Mouse (Mus musculus) hindbrain, embryonic 16.5 days (tissue): ENCODE data around the gene Castor1. TPM values are rescaled to one million over a fixed set of nuclear protein-coding genes. Genes with fewer than 3 reads are reported as not detected.
A peak's percentile ranks its signal among the peaks of the same experiment; 100 is the strongest.

Source experiments
- ATAC-seq: fragments of 200-750 bp; cut with Nextera tagmentation; 2 replicates; pipeline ENCODE4 v1.8.0; 2017; ENCODE audit warnings: moderate TSS enrichment, moderate library complexity
- H3K27ac ChIP-seq: fragments of 300-500 bp; sonication (generic); 2 replicates; pipeline ENCODE4 v1.5.1; 2014; ENCODE audit warnings: low read depth, mild to moderate bottlenecking, control low read depth, low read length, moderate library complexity
- H3K27me3 ChIP-seq: fragments of 300-500 bp; sonication (generic); replicated peaks from 2 replicates; pipeline ENCODE4 v1.6.1; 2014; ENCODE audit warnings: low read length; ENCODE audit not compliant: control insufficient read depth, insufficient read depth
- H3K36me3 ChIP-seq: fragments of 300-500 bp; sonication (generic); 2 replicates; pipeline ENCODE4 v1.6.1; 2014; ENCODE audit warnings: mild to moderate bottlenecking, low read length, moderate library complexity, mixed read lengths; ENCODE audit not compliant: control insufficient read depth, insufficient read depth
- H3K4me1 ChIP-seq: fragments of 300-500 bp; sonication (generic); 2 replicates; pipeline ENCODE4 v1.6.1; 2014; ENCODE audit warnings: low read depth, low read length; ENCODE audit not compliant: control insufficient read depth, insufficient read depth
- H3K4me2 ChIP-seq: fragments of 300-500 bp; sonication (generic); 2 replicates; pipeline ENCODE4 v1.6.1; 2014; ENCODE audit warnings: mild to moderate bottlenecking, low read length, control low read depth, moderate library complexity
- H3K4me3 ChIP-seq: fragments of 300-500 bp; sonication (generic); 2 replicates; pipeline ENCODE4 v1.5.1; 2014; ENCODE audit warnings: mild to moderate bottlenecking, low read length, control low read depth, moderate library complexity
- H3K9ac ChIP-seq: fragments of 300-500 bp; sonication (generic); 2 replicates; pipeline ENCODE4 v1.6.1; 2014; ENCODE audit warnings: low read depth, mild to moderate bottlenecking, control low read depth, low read length, moderate library complexity
- H3K9me3 ChIP-seq: fragments of 300-500 bp; sonication (generic); 2 replicates; pipeline ENCODE4 v1.6.1; 2014; ENCODE audit warnings: mild to moderate bottlenecking, low read length, moderate library complexity; ENCODE audit not compliant: control insufficient read depth
- WGBS: fragments of 180-500 bp; shearing (Covaris S2); extraction: QIAGEN DNeasy Blood & Tissue Kit; methylation state at CpG from one replicate; pipeline ENCODE4 v1.1.7; 2014; 5-methylcytosine and 5-hydroxymethylcytosine counted together
- polyA plus RNA-seq: library from polyadenylated mRNA; unstranded; fragments of >200 nt; fragmentation: Nextera tagmentation; extraction: Ambion mirVana; gene quantifications from 2 replicates; pipeline ENCODE4 v1.2.1, GENCODE M21; 2015

The Castor1 gene
- polyA plus RNA-seq, 1 experiment from 2014 or later = 7.4 TPM

DNA sequence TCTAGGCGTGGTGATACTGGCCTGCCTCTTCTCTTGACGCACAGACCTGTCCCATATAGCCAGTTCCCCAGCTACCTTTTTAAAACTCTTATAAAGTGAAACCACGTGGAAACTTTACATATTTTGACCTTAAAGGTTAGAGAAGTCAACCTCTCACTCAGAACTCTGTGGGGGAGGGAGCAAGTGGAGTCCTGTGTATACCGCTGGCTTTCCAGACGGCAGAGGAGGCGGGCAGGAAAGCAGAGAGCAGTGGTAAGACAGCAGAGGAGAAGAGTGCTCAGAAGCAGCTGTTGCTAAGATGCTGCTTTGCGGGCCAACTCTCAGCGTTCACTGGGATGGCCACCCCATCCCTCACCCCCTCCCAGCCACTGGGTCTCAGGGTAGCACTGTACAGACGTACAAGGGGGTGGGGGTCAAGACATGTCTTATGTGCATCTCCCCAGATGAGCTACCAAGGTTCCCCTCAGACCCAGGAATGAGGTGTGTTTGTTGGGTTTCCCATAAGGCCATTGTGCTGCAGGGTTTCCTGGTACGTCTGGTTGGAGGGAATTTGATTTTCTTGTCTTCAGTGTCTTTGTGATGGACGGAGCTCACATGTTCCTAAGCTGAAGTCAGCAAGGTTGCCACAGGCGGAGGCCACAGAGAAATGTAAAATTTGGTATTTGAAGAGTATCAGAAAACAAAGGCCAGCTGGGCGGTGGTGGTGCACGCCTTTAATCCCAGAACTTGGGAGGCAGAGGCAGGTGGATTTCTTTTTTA lies 29.4 kb downstream of the Castor1 start:
- ATAC-seq = no peak
- no peaks in the 10 kb centered on the region for H3K27me3 ChIP-seq
- no peak overlapping the region for H3K27ac ChIP-seq
- WGBS = 77% methylated on average over 14 of the region's 14 CpGs
- H3K4me3 ChIP-seq = no peak overlapping the region
- no peaks in the 10 kb centered on the region for H3K36me3 ChIP-seq
- no peaks in the 10 kb centered on the region for H3K9me3 ChIP-seq
- no peaks in the 10 kb centered on the region for H3K4me1 ChIP-seq
- H3K9ac ChIP-seq = no peak overlapping the region
- H3K4me2 ChIP-seq = no peak overlapping the region

DNA sequence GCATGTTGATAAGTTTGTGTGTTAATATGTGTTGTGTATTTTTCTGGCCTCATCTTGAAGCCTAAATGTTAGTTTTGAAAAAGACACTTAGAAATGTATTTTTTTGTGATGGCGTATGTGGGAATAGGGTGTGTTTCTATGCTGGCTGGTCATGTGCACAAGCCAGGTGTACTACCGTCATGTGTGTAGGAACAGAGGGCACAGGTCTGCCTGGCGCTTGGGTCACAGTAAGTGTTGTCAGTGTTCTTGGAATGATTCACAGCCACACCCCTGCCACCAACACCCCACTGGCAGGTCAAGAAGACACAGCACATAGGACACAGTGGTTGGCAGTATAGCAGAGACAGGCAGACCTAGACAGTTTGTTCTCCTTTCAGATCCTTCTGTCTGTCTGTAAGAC lies 31.1 kb downstream of the Castor1 start:
- 92% methylated on average over 3 of the region's 3 CpGs for WGBS

DNA sequence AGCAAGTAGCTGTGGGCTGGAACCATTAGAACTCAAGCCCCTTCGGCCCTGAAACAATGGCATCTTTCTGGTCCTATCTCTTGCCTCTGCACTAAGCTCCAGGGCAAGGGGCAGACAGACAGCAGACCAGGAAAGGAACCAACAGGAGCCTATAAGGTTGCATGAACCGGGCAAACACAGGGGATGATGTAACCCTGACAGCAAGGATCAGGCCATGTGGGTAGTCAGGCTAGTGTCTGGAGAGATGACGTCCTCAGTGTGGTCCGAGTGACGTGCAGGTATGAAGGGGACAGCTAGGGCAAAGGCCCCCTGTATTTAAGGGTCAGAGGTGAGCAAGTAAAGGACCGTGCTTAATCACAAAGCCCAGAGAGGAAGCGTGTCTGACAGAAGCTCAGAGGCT lies 32.3 kb downstream of the Castor1 start:
- Histone ChIP-seq H3K4me2 (no peak overlapping the region), H3K27ac (no peak overlapping the region), H3K9ac (no peak overlapping the region), H3K4me3 (no peak overlapping the region), H3K36me3 (no peaks in the 10 kb centered on the region), H3K4me1 (no peaks in the 10 kb centered on the region), H3K27me3 (no peaks in the 10 kb centered on the region), H3K9me3 (no peaks in the 10 kb centered on the region)
- WGBS = 84% methylated on average over 7 of the region's 7 CpGs
- no peak for ATAC-seq

More for the DNA sequence above, 31.1 kb downstream of the Castor1 start:
- H3K27ac ChIP-seq = no peak overlapping the region
- no peaks in the 10 kb centered on the region for H3K27me3 ChIP-seq
- no peaks in the 10 kb centered on the region for H3K4me1 ChIP-seq
- H3K4me3 ChIP-seq = no peak overlapping the region
- no peak overlapping the region for H3K4me2 ChIP-seq
- no peaks in the 10 kb centered on the region for H3K9me3 ChIP-seq
- no peaks in the 10 kb centered on the region for H3K36me3 ChIP-seq
- no peak overlapping the region for H3K9ac ChIP-seq
- no peak for ATAC-seq

DNA sequence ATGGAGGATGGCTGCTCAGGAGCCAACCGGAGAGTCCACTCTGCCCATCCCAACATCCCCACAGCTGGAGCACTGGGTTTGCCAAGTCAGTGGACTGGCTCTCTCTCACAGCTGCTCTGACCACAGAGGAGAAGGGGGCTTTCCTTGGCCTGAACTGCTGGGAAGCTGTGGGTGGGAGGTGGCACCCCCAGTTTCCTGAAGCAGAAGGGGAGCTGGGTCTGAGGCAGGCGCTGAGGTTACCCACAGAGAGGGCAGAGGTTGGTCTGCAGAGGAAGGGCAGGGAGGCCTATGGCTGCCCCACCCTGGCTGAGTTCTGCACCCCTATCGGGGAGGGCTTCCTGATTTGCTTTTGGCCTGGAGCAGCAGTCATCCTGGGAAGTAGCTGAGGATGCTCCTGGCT lies 33.4 kb downstream of the Castor1 start:
- H3K9me3 ChIP-seq = no peaks in the 10 kb centered on the region
- H3K36me3 ChIP-seq = no peaks in the 10 kb centered on the region
- no peak overlapping the region for H3K9ac ChIP-seq
- H3K4me2 ChIP-seq = no peak overlapping the region
- H3K4me3 ChIP-seq = no peak overlapping the region
- no peaks in the 10 kb centered on the region for H3K4me1 ChIP-seq
- no peak overlapping the region for H3K27ac ChIP-seq
- no peak for ATAC-seq
- WGBS = 76% methylated on average over 3 of the region's 3 CpGs
- H3K27me3 ChIP-seq = no peaks in the 10 kb centered on the region

DNA sequence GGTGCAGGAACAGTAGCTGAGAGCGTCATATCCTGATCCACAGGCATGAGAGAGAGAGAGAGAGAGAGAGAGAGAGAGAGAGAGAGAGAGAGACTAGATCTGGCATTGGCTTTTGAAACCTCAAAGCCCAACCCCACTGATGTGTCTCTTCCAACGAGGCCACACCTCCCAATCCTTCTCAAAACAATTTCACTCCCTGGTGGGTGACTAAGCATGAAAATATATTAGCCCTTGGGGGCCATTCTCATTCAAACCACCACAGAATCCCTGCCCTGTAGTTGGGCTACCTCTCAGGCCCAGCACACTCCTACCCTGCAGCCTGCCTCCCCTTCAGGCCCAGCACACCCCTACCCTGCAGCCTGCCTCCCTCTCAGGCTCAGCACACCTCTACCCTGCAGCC lies 34.9 kb downstream of the Castor1 start:
- Histone ChIP-seq H3K4me1 (no peaks in the 10 kb centered on the region), H3K4me3 (no peak overlapping the region), H3K36me3 (no peaks in the 10 kb centered on the region), H3K9ac (no peak overlapping the region), H3K9me3 (no peaks in the 10 kb centered on the region), H3K4me2 (no peak overlapping the region), H3K27me3 (no peaks in the 10 kb centered on the region), H3K27ac (no peak overlapping the region)
- WGBS = 38% methylated on average over 2 of the region's 2 CpGs
- no peak for ATAC-seq

DNA sequence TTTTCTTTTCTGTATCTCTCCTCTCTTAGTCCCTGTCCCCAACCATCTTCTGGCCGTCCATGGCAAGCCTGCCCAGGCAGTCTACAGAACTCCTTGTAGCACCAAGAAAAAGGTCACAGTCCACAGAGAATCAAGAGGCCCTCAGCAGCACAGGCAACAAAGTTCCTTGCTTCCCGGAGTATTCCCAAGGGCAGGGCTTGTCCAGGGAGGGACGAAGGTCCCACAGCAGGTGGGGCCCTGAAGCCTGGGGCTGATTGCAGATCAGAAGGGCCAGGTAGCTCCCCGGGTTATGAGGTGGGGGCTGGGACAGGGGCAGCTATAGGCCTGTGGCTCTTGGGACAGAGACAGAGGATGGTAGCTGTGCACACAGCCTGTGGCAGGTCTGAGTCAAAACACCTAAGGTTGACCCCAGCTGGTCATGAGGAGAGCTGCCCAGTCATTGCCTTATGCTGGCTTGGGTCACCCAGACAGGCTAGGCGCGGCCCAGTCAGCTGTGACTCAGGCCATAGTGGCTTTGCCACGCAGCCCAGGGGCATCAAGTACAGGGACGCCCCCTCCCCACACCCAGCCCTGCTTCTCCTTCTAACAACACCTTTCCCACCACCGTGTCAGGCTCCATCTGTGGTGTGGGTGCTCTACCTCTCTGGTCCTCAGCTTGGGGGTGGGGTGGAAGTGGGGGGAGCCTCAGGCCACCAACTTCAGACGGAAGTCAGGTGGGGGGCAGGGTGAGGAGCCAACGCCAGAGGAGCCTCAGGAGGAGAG lies 39.0 kb downstream of the Castor1 start, which contains the start of gene Lif:
TSS of gene Lif (plus strand) at position 712 of the 762 bp plus-strand sequence.
- Histone ChIP-seq H3K36me3 (no peaks in the 10 kb centered on the region), H3K9ac (no peak within 1 kb of the TSS; the same call in 1 of the 2 replicates), H3K27me3 (no peaks in the 10 kb centered on the region), H3K4me3 (no peak within 1 kb of the TSS), H3K4me1 (peaks cover 11% of the 10 kb centered on the region), H3K4me2 (no peak within 1 kb of the TSS), H3K9me3 (no peaks in the 10 kb centered on the region), H3K27ac (no peak within 1 kb of the TSS)
- ATAC-seq = no peak
- 67% methylated on average over 11 of the region's 11 CpGs for WGBS

DNA sequence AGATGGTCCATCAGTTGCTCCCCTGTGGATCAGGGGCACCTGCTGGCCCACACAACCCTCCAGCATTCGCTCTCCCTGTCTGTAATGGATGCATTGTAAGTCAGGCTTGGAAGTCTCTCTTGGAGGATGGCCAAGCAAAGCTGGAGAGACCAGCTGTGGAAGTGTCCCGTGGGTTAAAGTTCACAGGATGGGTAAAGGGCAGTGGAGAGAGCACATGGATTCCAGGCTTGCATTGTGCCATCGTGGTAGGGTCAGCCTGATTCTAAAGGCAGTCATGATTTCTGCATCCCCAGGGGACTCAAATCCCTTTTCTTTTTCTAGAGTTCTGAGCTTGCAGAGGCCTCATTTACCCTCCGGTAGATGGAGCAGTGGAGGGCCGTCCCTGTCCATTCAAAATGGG lies 39.7 kb downstream of the Castor1 start:
- H3K36me3 ChIP-seq = no peaks in the 10 kb centered on the region

DNA sequence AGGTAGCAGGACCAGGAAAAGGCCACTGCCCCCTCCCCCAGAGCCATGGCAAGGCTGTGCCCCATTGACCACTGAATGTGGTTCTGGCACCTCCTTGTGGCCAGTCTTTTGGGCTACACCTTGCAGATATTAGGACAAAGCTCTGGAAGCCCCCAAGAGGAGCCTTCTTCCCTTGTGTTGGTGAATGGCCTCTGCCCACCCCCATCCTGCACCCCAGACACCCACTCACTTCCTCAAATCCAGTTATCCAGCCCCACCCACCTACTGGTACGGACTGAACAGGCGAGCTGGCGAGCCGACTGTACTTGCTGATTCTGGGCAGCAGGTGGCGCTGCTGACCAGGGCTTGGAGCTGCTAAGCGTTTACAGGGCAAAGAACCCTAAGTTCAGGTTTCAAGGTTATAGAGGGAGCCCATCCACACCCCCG lies 40.6 kb downstream of the Castor1 start:
- Histone ChIP-seq H3K27ac (no peak overlapping the region), H3K27me3 (0 out of 2 replicates have a peak, but pooled peaks cover 3% of the 10 kb centered on the region), H3K4me3 (peak overlapping the region; percentile 24), H3K4me2 (peak overlapping the region; percentile 64), H3K9me3 (no peaks in the 10 kb centered on the region), H3K36me3 (no peaks in the 10 kb centered on the region), H3K4me1 (peaks cover 14% of the 10 kb centered on the region), H3K9ac (peak overlapping the region; percentile 58)
- peak; percentile 80 for ATAC-seq
- WGBS = 0% methylated on average over 7 of the region's 7 CpGs

More for the DNA sequence above, 39.7 kb downstream of the Castor1 start:
- no peak overlapping the region; the same call in 1 of the 2 replicates for H3K9ac ChIP-seq
- H3K4me2 ChIP-seq = no peak overlapping the region
- WGBS = 44% methylated on average over 5 of the region's 5 CpGs
- no peaks in the 10 kb centered on the region for H3K9me3 ChIP-seq
- H3K4me1 ChIP-seq = peaks cover 14% of the 10 kb centered on the region
- H3K27ac ChIP-seq = no peak overlapping the region
- H3K27me3 ChIP-seq = no peaks in the 10 kb centered on the region
- no peak for ATAC-seq
- H3K4me3 ChIP-seq = no peak overlapping the region

DNA sequence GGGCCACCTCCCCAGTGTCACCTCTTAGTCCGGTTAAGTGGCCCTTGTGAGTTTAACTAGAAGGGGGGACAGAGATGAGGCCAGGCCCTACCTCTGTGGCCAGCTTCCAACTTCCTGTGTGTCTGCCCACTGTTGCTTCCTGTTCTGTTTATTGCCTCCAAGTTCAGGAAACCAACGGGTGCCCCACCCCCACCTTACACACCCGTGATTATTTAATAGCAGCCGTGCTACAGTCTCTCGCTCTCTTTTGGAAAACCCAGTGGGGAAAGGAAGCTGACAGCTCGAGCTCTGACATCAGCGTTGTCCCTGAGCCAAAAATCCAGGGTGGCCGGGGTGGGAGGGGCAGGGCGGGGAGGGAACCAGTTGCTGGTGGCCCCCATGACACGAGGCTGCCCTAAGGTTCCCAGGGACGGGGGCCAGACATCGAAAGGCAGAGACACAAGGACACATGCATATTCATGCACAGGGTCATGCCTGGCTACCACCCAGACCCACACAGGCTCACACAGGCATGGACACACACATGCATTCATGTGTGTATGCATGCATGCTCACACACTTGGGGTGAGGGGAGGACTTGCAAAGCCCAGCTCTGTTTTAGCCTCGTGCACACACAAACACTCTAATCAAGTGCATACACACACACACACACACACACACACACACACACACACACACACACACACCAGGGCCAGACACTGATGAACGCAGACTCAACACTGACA lies 42.6 kb downstream of the Castor1 start:
- no peak for ATAC-seq
- no peak overlapping the region for H3K4me3 ChIP-seq
- no peak overlapping the region for H3K4me2 ChIP-seq
- H3K9me3 ChIP-seq = no peaks in the 10 kb centered on the region
- peaks cover 14% of the 10 kb centered on the region for H3K4me1 ChIP-seq
- no peak overlapping the region; the same call in 1 of the 2 replicates for H3K9ac ChIP-seq
- 43% methylated on average over 14 of the region's 14 CpGs for WGBS
- H3K27me3 ChIP-seq = peaks cover 13% of the 10 kb centered on the region
- no peaks in the 10 kb centered on the region for H3K36me3 ChIP-seq
- no peak overlapping the region for H3K27ac ChIP-seq
